Mouse (Mus musculus): ENCODE measurements around the gene Tekt2. TPM values are rescaled to one million over a fixed set of nuclear protein-coding genes. Genes with fewer than 3 reads are reported as not detected.

Gene Tekt2
- polyA plus RNA-seq, 1 experiment from 2014 or later = 1.5 TPM

- Histone ChIP-seq H3K27ac (ENCODE audit: poor library complexity, severe bottlenecking) (no peak overlapping the region), H3K4me1 (replicated peaks) (no peaks in the 10 kb centered on the region; the same call in none of the 2 replicates), H3K4me3 (no peak overlapping the region), H3K9me3 (replicated peaks) (no peaks in the 10 kb centered on the region), H3K9ac (no peak overlapping the region), H3K36me3 (peaks cover 35% of the 10 kb centered on the region), H3K4me2 (no peak overlapping the region), H3K27me3 (replicated peaks) (no peaks in the 10 kb centered on the region)
- WGBS = 73% methylated on average over 13 of the region's 13 CpGs
- ATAC-seq (ENCODE audit: insufficient number of reproducible peaks, low FRiP score) = no peak
These were observed 51.7 kb downstream of the Tekt2 start for GRCm38 (mm10) chr4:126273753-126274152.

Other genes starting within 250 kb of the Tekt2 start
- gene Lsm10, start 229.1 kb downstream of the Tekt2 start, polyA plus RNA-seq (2016; fragmentation: Nextera tagmentation; extraction: Ambion mirVana) = 36.3 and 41.2 TPM in 2 replicates
- 35.0 and 35.2 TPM in 2 replicates for gene Stk40, start 221.7 kb downstream of the Tekt2 start, polyA plus RNA-seq (2016; fragmentation: Nextera tagmentation; extraction: Ambion mirVana)
- gene Eva1b, start 177.9 kb downstream of the Tekt2 start, polyA plus RNA-seq (2016; fragmentation: Nextera tagmentation; extraction: Ambion mirVana) = 30.6 and 31.2 TPM in 2 replicates
- gene Sh3d21, start 162.2 kb downstream of the Tekt2 start, polyA plus RNA-seq (2016; fragmentation: Nextera tagmentation; extraction: Ambion mirVana) = 2.7 and 3.6 TPM in 2 replicates
- gene Thrap3, start 122.9 kb downstream of the Tekt2 start, polyA plus RNA-seq (2016; fragmentation: Nextera tagmentation; extraction: Ambion mirVana) = 177 and 191 TPM in 2 replicates
- 73.9 and 76.4 TPM in 2 replicates for gene Map7d1, start 69.3 kb downstream of the Tekt2 start, polyA plus RNA-seq (2016; fragmentation: Nextera tagmentation; extraction: Ambion mirVana)
- 68.0 and 68.7 TPM in 2 replicates for gene Trappc3, start 63.4 kb downstream of the Tekt2 start, polyA plus RNA-seq (2016; fragmentation: Nextera tagmentation; extraction: Ambion mirVana)
- gene Col8a2, start 38.9 kb downstream of the Tekt2 start, polyA plus RNA-seq (2016; fragmentation: Nextera tagmentation; extraction: Ambion mirVana) = 4.7 and 4.9 TPM in 2 replicates
- gene Adprhl2, start 4.0 kb downstream of the Tekt2 start, polyA plus RNA-seq (2016; fragmentation: Nextera tagmentation; extraction: Ambion mirVana) = 37.4 and 38.8 TPM in 2 replicates
- 11.4 and 13.2 TPM in 2 replicates for gene Ago3, start 103.9 kb upstream of the Tekt2 start, polyA plus RNA-seq (2016; fragmentation: Nextera tagmentation; extraction: Ambion mirVana)
- gene Ago1, start 142.9 kb upstream of the Tekt2 start, polyA plus RNA-seq (2016; fragmentation: Nextera tagmentation; extraction: Ambion mirVana) = 2.5 and 3.0 TPM in 2 replicates
- 1.0 and 1.4 TPM in 2 replicates for gene Ago4, start 207.8 kb upstream of the Tekt2 start, polyA plus RNA-seq (2016; fragmentation: Nextera tagmentation; extraction: Ambion mirVana)
- 24.2 and 26.0 TPM in 2 replicates for gene Clspn, start 231.2 kb upstream of the Tekt2 start, polyA plus RNA-seq (2016; fragmentation: Nextera tagmentation; extraction: Ambion mirVana)

Data from heart, embryonic 12.5 days (tissue).